Comparison of ENCODE assay signal across 8 mouse cellular contexts in the genomic region with DNA sequence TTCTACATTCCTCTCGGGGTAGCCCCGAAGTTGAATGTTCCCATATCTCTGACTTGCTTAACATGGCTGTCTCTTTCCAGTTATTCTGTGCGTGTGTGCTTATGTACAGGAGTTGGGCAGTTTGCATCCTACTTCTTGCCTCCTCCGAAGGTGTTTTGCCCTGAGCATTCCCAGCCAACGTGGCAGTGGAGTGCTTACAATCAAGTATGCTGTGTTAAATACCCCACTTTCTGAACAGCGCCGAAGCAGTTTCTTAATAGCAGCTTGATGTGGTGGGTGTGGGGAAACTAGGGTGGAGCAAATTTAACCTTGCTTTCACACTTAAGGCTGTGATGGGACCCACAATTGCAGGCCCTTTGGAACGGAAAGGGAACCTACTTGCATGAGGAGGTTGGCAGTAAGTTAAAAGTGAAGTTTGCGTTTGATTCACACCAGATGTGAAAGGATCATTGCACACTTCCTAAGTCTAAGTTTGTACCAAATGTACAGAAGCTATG. TPM values are rescaled to one million over a fixed set of nuclear protein-coding genes. Genes with fewer than 3 reads are reported as not detected.
A peak's percentile ranks its signal among the peaks of the same experiment; 100 is the strongest.
DNase-seq lines count a peak whose midpoint lies in the region; ATAC-seq and TF ChIP-seq lines count a peak whose summit lies in the region.

No protein-coding gene starts in this region.

- H3K4me1 ChIP-seq in heart, embryonic 11.5 days (ENCODE audit: control insufficient read depth, insufficient read depth, low read length) = peaks cover 18% of the 10 kb centered on the region
- H3K4me1 ChIP-seq in E14TG2a.4 (replicated peaks; ENCODE audit: low read depth, low read length) = peaks cover 56% of the 10 kb centered on the region
- peaks cover 40% of the 10 kb centered on the region for H3K4me1 ChIP-seq in hindbrain, embryonic 10.5 days (replicated peaks)

- H3K4me2 ChIP-seq in heart, embryonic 11.5 days = peak overlapping the region; percentile 77

- intact Hi-C loops in heart, postnatal 25 days (cut with DNase I) = no loop called here

- peak overlapping the region; percentile 73 for H3K4me3 ChIP-seq in heart, embryonic 11.5 days (ENCODE audit: low read depth, low read length)
- H3K4me3 ChIP-seq in E14TG2a.4 (replicated peaks; ENCODE audit: low read length) = peak overlapping the region; percentile 97
- H3K4me3 ChIP-seq in hindbrain, embryonic 10.5 days = peak overlapping the region; percentile 76

- H3K9me3 ChIP-seq in heart, embryonic 11.5 days (replicated peaks; ENCODE audit: control insufficient read depth, low read length) = no peaks in the 10 kb centered on the region
- H3K9me3 ChIP-seq in E14TG2a.4 (ENCODE audit: low read length) = no peaks in the 10 kb centered on the region
- no peaks in the 10 kb centered on the region for H3K9me3 ChIP-seq in hindbrain, embryonic 10.5 days

- peak overlapping the region; percentile 54 for H3K27ac ChIP-seq in heart, embryonic 11.5 days (ENCODE audit: low read depth, low read length)
- H3K27ac ChIP-seq in hindbrain, embryonic 10.5 days = no peak overlapping the region; the same call in 1 of the 2 replicates

- H3K27me3 ChIP-seq in heart, embryonic 11.5 days (ENCODE audit: control insufficient read depth, insufficient read depth, low read length) = no peaks in the 10 kb centered on the region
- H3K27me3 ChIP-seq in E14TG2a.4 (ENCODE audit: insufficient read depth, low read length) = no peaks in the 10 kb centered on the region
- peaks cover 15% of the 10 kb centered on the region for H3K27me3 ChIP-seq in hindbrain, embryonic 10.5 days (ENCODE audit: insufficient read depth, poor library complexity, severe bottlenecking)

- H3K36me3 ChIP-seq in heart, embryonic 11.5 days (ENCODE audit: control insufficient read depth, insufficient read depth, low read length) = no peaks in the 10 kb centered on the region
- H3K36me3 ChIP-seq in E14TG2a.4 (ENCODE audit: insufficient read depth, low read length) = peaks cover 47% of the 10 kb centered on the region
- H3K36me3 ChIP-seq in hindbrain, embryonic 10.5 days = no peaks in the 10 kb centered on the region

- peak overlapping the region; percentile 74 for H3K9ac ChIP-seq in heart, embryonic 11.5 days (ENCODE audit: low read depth, low read length)

- DNase-seq in heart, postnatal 25 days (ENCODE audit: low spot score) = no peak
- DNase-seq in hindbrain, embryonic 10.5 days (ENCODE audit: low spot score) = peak; percentile 11
- no peak for DNase-seq in yolk sac, embryonic 10.5 days (ENCODE audit: low spot score)
- DNase-seq in adrenal gland, postnatal 25 days = no peak
- no peak for DNase-seq in cerebellum, postnatal 25 days

- TF ChIP-seq CTCF in E14TG2a.4 (conservative IDR thresholded peaks at IDR 0.05; ENCODE audit: low read length) = no peak

- no peak for ATAC-seq in heart, embryonic 11.5 days (replicated peaks; ENCODE audit: insufficient number of reproducible peaks, low FRiP score, low TSS enrichment)
- 0 out of 2 replicates have a peak, but pooled peaks have one; percentile 6 for ATAC-seq in megakaryocyte, adult 5-6 weeks (ENCODE audit: poor library complexity, severe bottlenecking)

- WGBS in heart, embryonic 11.5 days (ENCODE audit: insufficient replicate concordance) = 20% methylated on average over 9 of the region's 9 CpGs
- WGBS in hindbrain, embryonic 10.5 days = 26% methylated on average over 9 of the region's 9 CpGs

RNA-seq across cellular contexts. Expression of gene Fam117a, which starts 1.1 kb away (rescaled TPM):
- 14.3 and 19.4 TPM in 2 replicates for polyA plus RNA-seq in heart, embryonic 11.5 days (2014; fragmentation: Nextera tagmentation; extraction: Ambion mirVana)
- 1 to 10 TPM; 7.8 to 8.8 TPM for total RNA-seq in heart, postnatal 25 days (2021)
- 10.8 and 11.0 TPM in 2 replicates for polyA plus RNA-seq in hindbrain, embryonic 10.5 days (2016; fragmentation: Nextera tagmentation; extraction: Ambion mirVana)
- 62.5 and 73.3 TPM in 2 replicates for total RNA-seq in megakaryocyte, adult 5-6 weeks (2015)
- 63.5 and 72.2 TPM in 2 replicates for total RNA-seq in megakaryocyte, adult 5-6 weeks (2017)
- 13.7 and 13.8 TPM in 2 replicates for total RNA-seq in adrenal gland, postnatal 25 days (2021)

RNA-seq across cellular contexts. Expression of gene Kat7, which starts 27.8 kb away (rescaled TPM):
- polyA plus RNA-seq in heart, embryonic 11.5 days (2014; fragmentation: Nextera tagmentation; extraction: Ambion mirVana) = 43.2 and 55.1 TPM in 2 replicates
- total RNA-seq in heart, postnatal 25 days (2021) = 10 to 100 TPM; 26.9 to 28.5 TPM
- 79.0 and 84.9 TPM in 2 replicates for polyA plus RNA-seq in hindbrain, embryonic 10.5 days (2016; fragmentation: Nextera tagmentation; extraction: Ambion mirVana)
- 78.8 and 84.7 TPM in 2 replicates for total RNA-seq in megakaryocyte, adult 5-6 weeks (2015)
- 65.1 and 69.1 TPM in 2 replicates for total RNA-seq in megakaryocyte, adult 5-6 weeks (2017)
- total RNA-seq in adrenal gland, postnatal 25 days (2021) = 51.7 and 58.0 TPM in 2 replicates

RNA-seq across cellular contexts. Expression of gene Slc35b1, which starts 46.6 kb away (rescaled TPM):
- polyA plus RNA-seq in heart, embryonic 11.5 days (2014; fragmentation: Nextera tagmentation; extraction: Ambion mirVana) = 92.4 and 95.9 TPM in 2 replicates
- 10 to 100 TPM; 36.6 to 43.4 TPM for total RNA-seq in heart, postnatal 25 days (2021)
- polyA plus RNA-seq in hindbrain, embryonic 10.5 days (2016; fragmentation: Nextera tagmentation; extraction: Ambion mirVana) = 119 TPM in 2 replicates
- total RNA-seq in megakaryocyte, adult 5-6 weeks (2015) = 44.9 and 59.7 TPM in 2 replicates
- 59.2 and 62.2 TPM in 2 replicates for total RNA-seq in megakaryocyte, adult 5-6 weeks (2017)
- total RNA-seq in adrenal gland, postnatal 25 days (2021) = 51.8 and 53.9 TPM in 2 replicates
